Mouse (Mus musculus): ENCODE measurements around the gene Abcd2. TPM values are rescaled to one million over a fixed set of nuclear protein-coding genes. Genes with fewer than 3 reads are reported as not detected.

Abcd2 gene
- polyA plus RNA-seq, 1 experiment from 2014 or later = 11.8 TPM

DNA sequence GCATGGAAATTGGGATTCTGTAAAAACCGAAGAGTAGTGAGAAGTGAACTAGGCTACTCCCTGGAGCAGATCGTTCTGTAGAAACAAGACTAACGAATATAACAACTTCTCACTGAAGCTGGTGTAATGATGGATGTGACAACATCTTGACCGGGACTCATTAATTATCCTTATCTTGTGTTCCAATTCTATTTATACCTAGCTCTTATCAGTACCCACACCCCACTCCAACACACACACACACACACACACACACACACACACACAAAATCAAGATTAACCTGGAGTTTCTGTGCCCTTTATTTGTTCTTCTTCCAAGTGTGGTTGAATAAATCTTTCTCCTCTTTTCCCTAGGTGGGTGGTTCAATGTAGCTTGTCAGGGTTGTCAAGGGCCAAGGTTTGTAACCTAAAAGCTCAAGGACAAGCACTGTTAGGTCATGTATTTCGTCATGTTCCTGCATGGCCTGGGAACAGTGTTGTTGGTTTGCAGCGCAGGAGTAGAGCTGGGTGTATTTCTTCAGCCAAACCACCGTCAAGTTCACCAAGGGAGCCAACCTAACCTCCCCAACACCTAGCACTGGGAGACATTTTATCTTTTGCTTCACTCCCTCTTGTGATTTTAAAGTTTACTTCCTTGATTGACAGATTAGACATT is 78.9 kb downstream of the Abcd2 start:
- 91% methylated on average over 7 of the region's 7 CpGs for WGBS
- Histone ChIP-seq H3K4me1 (ENCODE audit: control insufficient read depth, insufficient read depth, low read length) (no peaks in the 10 kb centered on the region), H3K9ac (replicated peaks; ENCODE audit: low read length) (no peak overlapping the region), H3K4me3 (replicated peaks; ENCODE audit: low read depth, low read length) (no peak overlapping the region), H3K36me3 (ENCODE audit: control insufficient read depth, insufficient read depth, low read length) (no peaks in the 10 kb centered on the region), H3K27ac (replicated peaks; ENCODE audit: low read depth, low read length) (no peak overlapping the region), H3K9me3 (ENCODE audit: control insufficient read depth, low read length) (no peaks in the 10 kb centered on the region), H3K4me2 (ENCODE audit: low read length) (no peak overlapping the region), H3K27me3 (ENCODE audit: control insufficient read depth, insufficient read depth, low read length) (no peaks in the 10 kb centered on the region)
- ATAC-seq (ENCODE audit: low FRiP score, low TSS enrichment) (no peak), DNase-seq (no peak)

DNA sequence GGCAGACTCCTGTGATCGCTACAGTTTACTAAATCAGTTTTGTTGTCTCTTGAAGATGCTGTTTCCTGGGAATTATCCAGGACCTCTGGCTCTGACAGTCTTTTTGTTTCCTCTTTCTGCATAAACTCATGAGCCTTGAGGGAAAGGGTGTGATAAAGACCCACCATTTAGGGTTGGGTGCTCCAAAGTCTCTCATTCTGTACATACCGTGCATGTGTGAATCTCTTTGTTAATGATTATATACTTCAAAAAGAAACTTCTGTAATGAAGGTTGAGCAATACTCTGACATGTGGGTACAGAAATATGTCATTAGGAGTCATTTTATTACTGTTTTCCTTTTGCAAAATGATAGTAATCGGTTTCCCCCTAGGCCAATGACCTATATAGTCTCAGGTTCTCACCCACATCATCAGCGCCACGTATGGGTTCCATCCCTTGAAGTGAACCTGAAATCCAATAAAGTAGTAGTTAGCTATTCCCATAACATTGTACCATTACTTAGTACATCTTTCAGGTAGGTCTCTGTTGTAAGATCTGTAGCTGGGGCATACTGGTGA is 83.4 kb downstream of the Abcd2 start:
- H3K36me3 ChIP-seq (ENCODE audit: control insufficient read depth, insufficient read depth, low read length) = no peaks in the 10 kb centered on the region
- ATAC-seq (ENCODE audit: low FRiP score, low TSS enrichment) (no peak), DNase-seq (no peak)
- H3K9ac ChIP-seq (replicated peaks; ENCODE audit: low read length) = no peak overlapping the region
- no peak overlapping the region for H3K4me3 ChIP-seq (replicated peaks; ENCODE audit: low read depth, low read length)
- WGBS = 95% methylated on average over 5 of the region's 5 CpGs
- H3K27me3 ChIP-seq (ENCODE audit: control insufficient read depth, insufficient read depth, low read length) = no peaks in the 10 kb centered on the region
- no peaks in the 10 kb centered on the region for H3K9me3 ChIP-seq (ENCODE audit: control insufficient read depth, low read length)
- no peak overlapping the region for H3K27ac ChIP-seq (replicated peaks; ENCODE audit: low read depth, low read length)
- H3K4me2 ChIP-seq (ENCODE audit: low read length) = no peak overlapping the region
- no peaks in the 10 kb centered on the region for H3K4me1 ChIP-seq (ENCODE audit: control insufficient read depth, insufficient read depth, low read length)

DNA sequence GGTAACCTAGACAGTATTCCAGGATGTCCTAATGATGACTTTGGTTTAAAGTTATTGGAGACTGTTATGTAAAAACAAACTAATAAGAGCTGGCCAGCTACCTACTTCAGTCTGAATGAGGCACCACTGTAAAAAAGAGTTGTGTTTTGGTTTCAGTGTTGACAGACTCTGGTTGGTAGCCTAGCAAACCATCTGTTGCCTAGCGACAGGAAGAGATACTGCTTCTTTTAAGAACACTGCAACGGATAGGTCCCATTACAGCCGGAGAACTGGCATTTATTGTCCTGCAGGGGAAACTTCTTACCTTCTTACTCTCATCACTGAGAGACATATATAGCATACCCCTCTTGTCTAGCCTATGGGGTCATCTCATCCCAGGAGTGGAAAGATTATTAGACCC is 86.7 kb downstream of the Abcd2 start:
- H3K9me3 ChIP-seq (ENCODE audit: control insufficient read depth, low read length) = no peaks in the 10 kb centered on the region
- H3K9ac ChIP-seq (replicated peaks; ENCODE audit: low read length) = no peak overlapping the region
- H3K36me3 ChIP-seq (ENCODE audit: control insufficient read depth, insufficient read depth, low read length) = no peaks in the 10 kb centered on the region
- WGBS = 50% methylated on average over 3 of the region's 3 CpGs
- DNase-seq (peak; percentile 52), ATAC-seq (ENCODE audit: low FRiP score, low TSS enrichment) (no peak)
- no peak overlapping the region for H3K4me3 ChIP-seq (replicated peaks; ENCODE audit: low read depth, low read length)
- no peak overlapping the region for H3K27ac ChIP-seq (replicated peaks; ENCODE audit: low read depth, low read length)
- H3K4me2 ChIP-seq (ENCODE audit: low read length) = no peak overlapping the region
- H3K27me3 ChIP-seq (ENCODE audit: control insufficient read depth, insufficient read depth, low read length) = no peaks in the 10 kb centered on the region
- no peaks in the 10 kb centered on the region for H3K4me1 ChIP-seq (ENCODE audit: control insufficient read depth, insufficient read depth, low read length)

GRCm38 (mm10) chr15:91104276-91104675 is 87.3 kb downstream of the Abcd2 start:
- no peak for DNase-seq
- WGBS = 89% methylated on average over 1 of the region's 1 CpGs
- no peaks in the 10 kb centered on the region for H3K36me3 ChIP-seq (ENCODE audit: control insufficient read depth, insufficient read depth, low read length)
- H3K4me2 ChIP-seq (ENCODE audit: low read length) = no peak overlapping the region
- H3K27ac ChIP-seq (replicated peaks; ENCODE audit: low read depth, low read length) = no peak overlapping the region
- no peaks in the 10 kb centered on the region for H3K9me3 ChIP-seq (ENCODE audit: control insufficient read depth, low read length)
- H3K27me3 ChIP-seq (ENCODE audit: control insufficient read depth, insufficient read depth, low read length) = no peaks in the 10 kb centered on the region
- no peak for ATAC-seq (ENCODE audit: low FRiP score, low TSS enrichment)
- no peak overlapping the region for H3K4me3 ChIP-seq (replicated peaks; ENCODE audit: low read depth, low read length)
- no peaks in the 10 kb centered on the region for H3K4me1 ChIP-seq (ENCODE audit: control insufficient read depth, insufficient read depth, low read length)
- no peak overlapping the region for H3K9ac ChIP-seq (replicated peaks; ENCODE audit: low read length)

GRCm38 (mm10) chr15:91103814-91104213 is 87.8 kb downstream of the Abcd2 start:
- ATAC-seq (ENCODE audit: low FRiP score, low TSS enrichment) (no peak), DNase-seq (no peak)
- Histone ChIP-seq H3K4me1 (ENCODE audit: control insufficient read depth, insufficient read depth, low read length) (no peaks in the 10 kb centered on the region), H3K4me2 (ENCODE audit: low read length) (no peak overlapping the region), H3K27me3 (ENCODE audit: control insufficient read depth, insufficient read depth, low read length) (no peaks in the 10 kb centered on the region), H3K4me3 (replicated peaks; ENCODE audit: low read depth, low read length) (no peak overlapping the region), H3K9me3 (ENCODE audit: control insufficient read depth, low read length) (no peaks in the 10 kb centered on the region), H3K36me3 (ENCODE audit: control insufficient read depth, insufficient read depth, low read length) (no peaks in the 10 kb centered on the region), H3K27ac (replicated peaks; ENCODE audit: low read depth, low read length) (no peak overlapping the region), H3K9ac (replicated peaks; ENCODE audit: low read length) (no peak overlapping the region)
- 81% methylated on average over 14 of the region's 14 CpGs for WGBS

GRCm38 (mm10) chr15:91103305-91103704 is 88.3 kb downstream of the Abcd2 start:
- no peak for ATAC-seq (ENCODE audit: low FRiP score, low TSS enrichment)
- no peak overlapping the region for H3K27ac ChIP-seq (replicated peaks; ENCODE audit: low read depth, low read length)
- no peak for DNase-seq
- H3K4me3 ChIP-seq (replicated peaks; ENCODE audit: low read depth, low read length) = no peak overlapping the region
- H3K4me2 ChIP-seq (ENCODE audit: low read length) = no peak overlapping the region
- no peaks in the 10 kb centered on the region for H3K4me1 ChIP-seq (ENCODE audit: control insufficient read depth, insufficient read depth, low read length)
- 90% methylated on average over 8 of the region's 8 CpGs for WGBS
- no peaks in the 10 kb centered on the region for H3K27me3 ChIP-seq (ENCODE audit: control insufficient read depth, insufficient read depth, low read length)
- no peaks in the 10 kb centered on the region for H3K9me3 ChIP-seq (ENCODE audit: control insufficient read depth, low read length)
- H3K9ac ChIP-seq (replicated peaks; ENCODE audit: low read length) = no peak overlapping the region
- H3K36me3 ChIP-seq (ENCODE audit: control insufficient read depth, insufficient read depth, low read length) = no peaks in the 10 kb centered on the region

- H3K4me3 ChIP-seq (replicated peaks; ENCODE audit: low read depth, low read length) = no peak overlapping the region
- no peak overlapping the region for H3K4me2 ChIP-seq (ENCODE audit: low read length)
- no peaks in the 10 kb centered on the region for H3K27me3 ChIP-seq (ENCODE audit: control insufficient read depth, insufficient read depth, low read length)
- 91% methylated on average over 6 of the region's 6 CpGs for WGBS
- no peaks in the 10 kb centered on the region for H3K9me3 ChIP-seq (ENCODE audit: control insufficient read depth, low read length)
- DNase-seq (no peak), ATAC-seq (ENCODE audit: low FRiP score, low TSS enrichment) (no peak)
- no peak overlapping the region for H3K9ac ChIP-seq (replicated peaks; ENCODE audit: low read length)
- H3K36me3 ChIP-seq (ENCODE audit: control insufficient read depth, insufficient read depth, low read length) = no peaks in the 10 kb centered on the region
- H3K4me1 ChIP-seq (ENCODE audit: control insufficient read depth, insufficient read depth, low read length) = peaks cover 4% of the 10 kb centered on the region; the same call in 1 of the 2 replicates
- no peak overlapping the region for H3K27ac ChIP-seq (replicated peaks; ENCODE audit: low read depth, low read length)
Observed at GRCm38 (mm10) chr15:91096606-91097005, 95.0 kb downstream of the Abcd2 start.

Other genes starting within 250 kb of the Abcd2 start
- gene Kif21a, start 141.9 kb downstream of the Abcd2 start, polyA plus RNA-seq (2014; fragmentation: Nextera tagmentation; extraction: Ambion mirVana) = 63.4 and 72.2 TPM in 2 replicates
- 0.11 TPM in 1 of 2 replicates, not detected in the other for gene CN725425, start 7.7 kb upstream of the Abcd2 start, polyA plus RNA-seq (2014; fragmentation: Nextera tagmentation; extraction: Ambion mirVana)